Mouse (Mus musculus) embryonic facial prominence, embryonic 15.5 days (tissue): Measurements from ENCODE around the gene Ccng2. TPM values are rescaled to one million over a fixed set of nuclear protein-coding genes. Genes with fewer than 3 reads are reported as not detected.

Source experiments
- ATAC-seq: fragments of 200-750 bp; cut with Nextera tagmentation; 2 replicates; pipeline ENCODE4 v1.8.0; 2017; ENCODE audit warnings: low read depth, moderate TSS enrichment; ENCODE audit not compliant: insufficient number of reproducible peaks, low FRiP score, low TSS enrichment
- H3K27ac ChIP-seq: fragments of 300-500 bp; sonication (generic); replicated peaks from 2 replicates; pipeline ENCODE4 v1.5.1; 2015; ENCODE audit warnings: mild to moderate bottlenecking, inconsistent platforms
- H3K27me3 ChIP-seq: fragments of 300-500 bp; sonication (generic); 2 replicates; pipeline ENCODE4 v1.6.1; 2015; ENCODE audit warnings: inconsistent platforms
- H3K36me3 ChIP-seq: fragments of 300-500 bp; sonication (generic); 2 replicates; pipeline ENCODE4 v1.6.1; 2015; ENCODE audit warnings: mild to moderate bottlenecking, inconsistent platforms
- H3K4me1 ChIP-seq: fragments of 300-500 bp; sonication (generic); 2 replicates; pipeline ENCODE4 v1.6.1; 2015; ENCODE audit warnings: inconsistent platforms
- H3K4me2 ChIP-seq: fragments of 300-500 bp; sonication (generic); replicated peaks from 2 replicates; pipeline ENCODE4 v1.6.1; 2015; ENCODE audit warnings: mild to moderate bottlenecking, inconsistent platforms
- H3K4me3 ChIP-seq: fragments of 300-500 bp; sonication (generic); replicated peaks from 2 replicates; pipeline ENCODE4 v1.5.1; 2015; ENCODE audit warnings: mild to moderate bottlenecking, inconsistent platforms
- H3K9ac ChIP-seq: fragments of 300-500 bp; sonication (generic); 2 replicates; pipeline ENCODE4 v1.6.1; 2015; ENCODE audit warnings: inconsistent platforms
- H3K9me3 ChIP-seq: fragments of 300-500 bp; sonication (generic); replicated peaks from 2 replicates; pipeline ENCODE4 v1.6.1; 2016; ENCODE audit warnings: inconsistent platforms
- whole genome bisulfite sequencing: fragments of 180-500 bp; shearing (Covaris S2); methylation state at CpG from one replicate; pipeline ENCODE4 v1.1.7; 2015; 5-methylcytosine and 5-hydroxymethylcytosine counted together
- polyA plus RNA-seq: library from polyadenylated mRNA; unstranded; fragments of >200 nt; fragmentation: Nextera tagmentation; extraction: Ambion mirVana; gene quantifications from 2 replicates; pipeline ENCODE4 v1.2.1, GENCODE M21; 2015

The Ccng2 gene
- polyA plus RNA-seq, result 65.5 and 69.5 TPM in 2 replicates

- H3K36me3 ChIP-seq, result peaks cover 14% of the 10 kb centered on the region
- H3K9ac ChIP-seq, result peak within 1 kb of the TSS; percentile 95
- peak; percentile 97 for ATAC-seq
- H3K4me3 ChIP-seq, result peak within 1 kb of the TSS; percentile 98
- H3K4me2 ChIP-seq, result peak within 1 kb of the TSS; percentile 56
- no peaks in the 10 kb centered on the region for H3K27me3 ChIP-seq
- WGBS, result under 1% methylated on average over 54 of the region's 54 CpGs
- H3K4me1 ChIP-seq, result peaks cover 13% of the 10 kb centered on the region
- H3K9me3 ChIP-seq, result no peaks in the 10 kb centered on the region
- H3K27ac ChIP-seq, result peak within 1 kb of the TSS; percentile 97
Measured at GRCm38 (mm10) chr5:93266883-93267704, at the start of gene Ccng2. Gene Ccng2, plus strand, starts transcription at chr5:93267257.

- no peaks in the 10 kb centered on the region for H3K9me3 ChIP-seq
- no peak overlapping the region for H3K4me2 ChIP-seq
- H3K27me3 ChIP-seq, result no peaks in the 10 kb centered on the region
- ATAC-seq, result no peak
- no peak overlapping the region for H3K9ac ChIP-seq
- H3K4me1 ChIP-seq, result no peaks in the 10 kb centered on the region
- no peak overlapping the region for H3K4me3 ChIP-seq
- no peaks in the 10 kb centered on the region for H3K36me3 ChIP-seq
- no peak overlapping the region for H3K27ac ChIP-seq
- 81% methylated on average over 3 of the region's 3 CpGs for WGBS
Measured at GRCm38 (mm10) chr5:93218375-93218774, 48.7 kb upstream of the Ccng2 start.

GRCm38 (mm10) chr5:93221661-93222060, 45.4 kb upstream of the Ccng2 start:
- ATAC-seq, result peak; percentile 19; the same call in 1 of the 2 replicates
- H3K27me3 ChIP-seq, result no peaks in the 10 kb centered on the region
- H3K9me3 ChIP-seq, result no peaks in the 10 kb centered on the region
- no peak overlapping the region for H3K27ac ChIP-seq
- WGBS, result 48% methylated on average over 3 of the region's 3 CpGs
- H3K4me3 ChIP-seq, result no peak overlapping the region
- H3K4me1 ChIP-seq, result no peaks in the 10 kb centered on the region
- no peak overlapping the region for H3K4me2 ChIP-seq
- H3K36me3 ChIP-seq, result no peaks in the 10 kb centered on the region
- H3K9ac ChIP-seq, result no peak overlapping the region

- no peaks in the 10 kb centered on the region for H3K4me1 ChIP-seq
- no peak overlapping the region for H3K4me2 ChIP-seq
- 82% methylated on average over 2 of the region's 2 CpGs for WGBS
- no peak overlapping the region for H3K9ac ChIP-seq
- no peaks in the 10 kb centered on the region for H3K9me3 ChIP-seq
- no peak overlapping the region for H3K4me3 ChIP-seq
- ATAC-seq, result no peak
- H3K27me3 ChIP-seq, result no peaks in the 10 kb centered on the region
- H3K36me3 ChIP-seq, result no peaks in the 10 kb centered on the region
- no peak overlapping the region for H3K27ac ChIP-seq
Measured at GRCm38 (mm10) chr5:93224549-93224948, 42.5 kb upstream of the Ccng2 start.

- Histone ChIP-seq H3K27me3 (no peaks in the 10 kb centered on the region), H3K9me3 (no peaks in the 10 kb centered on the region), H3K4me1 (no peaks in the 10 kb centered on the region), H3K36me3 (no peaks in the 10 kb centered on the region), H3K4me2 (no peak overlapping the region), H3K9ac (no peak overlapping the region), H3K27ac (no peak overlapping the region), H3K4me3 (no peak overlapping the region)
- ATAC-seq, result no peak
- WGBS, result 85% methylated on average over 3 of the region's 3 CpGs
Measured at GRCm38 (mm10) chr5:93227157-93227556, 39.9 kb upstream of the Ccng2 start.

GRCm38 (mm10) chr5:93229527-93229926, 37.5 kb upstream of the Ccng2 start:
- Histone ChIP-seq H3K9ac (no peak overlapping the region), H3K4me1 (no peaks in the 10 kb centered on the region), H3K9me3 (no peaks in the 10 kb centered on the region), H3K27ac (no peak overlapping the region), H3K27me3 (no peaks in the 10 kb centered on the region), H3K36me3 (no peaks in the 10 kb centered on the region), H3K4me3 (no peak overlapping the region), H3K4me2 (no peak overlapping the region)
- ATAC-seq, result no peak
- WGBS, result 76% methylated on average over 2 of the region's 2 CpGs

- 63% methylated on average over 3 of the region's 3 CpGs for WGBS
- H3K4me2 ChIP-seq, result no peak overlapping the region
- H3K27ac ChIP-seq, result no peak overlapping the region
- no peak overlapping the region for H3K9ac ChIP-seq
- H3K4me1 ChIP-seq, result no peaks in the 10 kb centered on the region
- no peak for ATAC-seq
- H3K36me3 ChIP-seq, result no peaks in the 10 kb centered on the region
- H3K27me3 ChIP-seq, result no peaks in the 10 kb centered on the region
- no peaks in the 10 kb centered on the region for H3K9me3 ChIP-seq
- no peak overlapping the region for H3K4me3 ChIP-seq
Measured at GRCm38 (mm10) chr5:93231721-93232120, 35.3 kb upstream of the Ccng2 start.

GRCm38 (mm10) chr5:93232838-93233237, 34.2 kb upstream of the Ccng2 start:
- H3K4me3 ChIP-seq, result no peak overlapping the region
- 90% methylated on average over 2 of the region's 2 CpGs for WGBS
- H3K27me3 ChIP-seq, result no peaks in the 10 kb centered on the region
- no peaks in the 10 kb centered on the region for H3K4me1 ChIP-seq
- no peaks in the 10 kb centered on the region for H3K9me3 ChIP-seq
- ATAC-seq, result no peak
- no peak overlapping the region for H3K4me2 ChIP-seq
- H3K36me3 ChIP-seq, result no peaks in the 10 kb centered on the region
- no peak overlapping the region for H3K9ac ChIP-seq
- H3K27ac ChIP-seq, result no peak overlapping the region

- WGBS, result 54% methylated on average over 4 of the region's 4 CpGs
- Histone ChIP-seq H3K4me3 (no peak overlapping the region), H3K9me3 (no peaks in the 10 kb centered on the region), H3K27me3 (no peaks in the 10 kb centered on the region), H3K36me3 (no peaks in the 10 kb centered on the region), H3K27ac (no peak overlapping the region), H3K4me2 (no peak overlapping the region), H3K4me1 (no peaks in the 10 kb centered on the region), H3K9ac (no peak overlapping the region)
- no peak for ATAC-seq
Measured at GRCm38 (mm10) chr5:93234130-93234529, 32.9 kb upstream of the Ccng2 start.

- Histone ChIP-seq H3K36me3 (no peaks in the 10 kb centered on the region), H3K27me3 (no peaks in the 10 kb centered on the region), H3K4me3 (no peak overlapping the region), H3K9ac (no peak overlapping the region), H3K4me1 (no peaks in the 10 kb centered on the region), H3K9me3 (no peaks in the 10 kb centered on the region), H3K27ac (no peak overlapping the region), H3K4me2 (no peak overlapping the region)
- ATAC-seq, result no peak
- WGBS, result 80% methylated on average over 2 of the region's 2 CpGs
Measured at GRCm38 (mm10) chr5:93234605-93235004, 32.5 kb upstream of the Ccng2 start.

GRCm38 (mm10) chr5:93235888-93236287, 31.2 kb upstream of the Ccng2 start:
- no peak overlapping the region for H3K27ac ChIP-seq
- WGBS, result 83% methylated on average over 3 of the region's 3 CpGs
- no peak for ATAC-seq
- no peak overlapping the region for H3K4me2 ChIP-seq
- H3K36me3 ChIP-seq, result no peaks in the 10 kb centered on the region
- no peak overlapping the region for H3K4me3 ChIP-seq
- H3K9me3 ChIP-seq, result no peaks in the 10 kb centered on the region
- no peaks in the 10 kb centered on the region for H3K27me3 ChIP-seq
- H3K4me1 ChIP-seq, result no peaks in the 10 kb centered on the region
- H3K9ac ChIP-seq, result no peak overlapping the region

GRCm38 (mm10) chr5:93236541-93236940, 30.5 kb upstream of the Ccng2 start:
- H3K27me3 ChIP-seq, result no peaks in the 10 kb centered on the region
- no peaks in the 10 kb centered on the region for H3K4me1 ChIP-seq
- no peak overlapping the region for H3K27ac ChIP-seq
- no peak for ATAC-seq
- 80% methylated on average over 4 of the region's 4 CpGs for WGBS
- no peak overlapping the region for H3K4me3 ChIP-seq
- no peak overlapping the region for H3K9ac ChIP-seq
- no peak overlapping the region for H3K4me2 ChIP-seq
- H3K9me3 ChIP-seq, result no peaks in the 10 kb centered on the region
- H3K36me3 ChIP-seq, result no peaks in the 10 kb centered on the region
